Comparison of ENCODE assay signal across 18 mouse cellular contexts in genomic region chr6:71840597-71841290, GRCm38 (mm10).
"Had no signal": no experiment of that assay in that cellular context is flagged by ENCODE, and none has a peak within 500 bp of the region (broad histone marks: within the 10 kb centered on the region; RNA-seq: fewer than 3 reads in every experiment).

No protein-coding gene starts in this region.

- H3K27ac ChIP-seq: hindbrain, embryonic 12.5 days; limb, embryonic 13.5 days; midbrain, embryonic 10.5 days; neural tube, embryonic 15.5 days; stomach, postnatal 0 days had no signal

- H3K4me2 ChIP-seq: hindbrain, embryonic 12.5 days; limb, embryonic 13.5 days; neural tube, embryonic 15.5 days had no signal

- DNase-seq: kidney, adult 11 months; layer of hippocampus, postnatal 36 days; left cerebral cortex, postnatal 4 days; lung, adult 2 months; lung, postnatal 4 days; midbrain, embryonic 14.5 days; right cerebral cortex, adult 18-20 months; right cerebral cortex, postnatal 25 days; thymus, postnatal 4 days had no signal

- H3K4me3 ChIP-seq: hindbrain, embryonic 12.5 days; limb, embryonic 13.5 days; midbrain, embryonic 10.5 days; myocyte; neural tube, embryonic 15.5 days had no signal

- H3K9me3 ChIP-seq: hindbrain, embryonic 12.5 days; limb, embryonic 13.5 days; midbrain, embryonic 10.5 days; neural tube, embryonic 15.5 days had no signal

- H3K27me3 ChIP-seq: hindbrain, embryonic 12.5 days; limb, embryonic 13.5 days; neural tube, embryonic 15.5 days had no signal

- H3K9ac ChIP-seq: hindbrain, embryonic 12.5 days; limb, embryonic 13.5 days; neural tube, embryonic 15.5 days had no signal

- H3K4me1 ChIP-seq: hindbrain, embryonic 12.5 days; limb, embryonic 13.5 days; midbrain, embryonic 10.5 days; neural tube, embryonic 15.5 days had no signal

- ATAC-seq: hindbrain, embryonic 16.5 days; inflammation-experienced regulatory T-cells, adult 6 months; lung, postnatal 0 days had no signal
